Mouse (Mus musculus) liver, adult 2 months (tissue): ENCODE results near the gene Agt.

Experiments
- CTCF ChIP-seq: fragments of 200-500 bp; IDR thresholded peaks from 2 replicates; pipeline ENCODE4 v1.5.1; 2011; ENCODE audit warnings: low read depth, low read length, control low read depth
- POLR2A ChIP-seq: fragments of 200-500 bp; IDR thresholded peaks from 2 replicates; pipeline ENCODE4 v1.6.1; 2011; ENCODE audit warnings: low read length, control low read depth; ENCODE audit not compliant: insufficient read depth; ENCODE audit errors: extremely low read depth

DNA sequence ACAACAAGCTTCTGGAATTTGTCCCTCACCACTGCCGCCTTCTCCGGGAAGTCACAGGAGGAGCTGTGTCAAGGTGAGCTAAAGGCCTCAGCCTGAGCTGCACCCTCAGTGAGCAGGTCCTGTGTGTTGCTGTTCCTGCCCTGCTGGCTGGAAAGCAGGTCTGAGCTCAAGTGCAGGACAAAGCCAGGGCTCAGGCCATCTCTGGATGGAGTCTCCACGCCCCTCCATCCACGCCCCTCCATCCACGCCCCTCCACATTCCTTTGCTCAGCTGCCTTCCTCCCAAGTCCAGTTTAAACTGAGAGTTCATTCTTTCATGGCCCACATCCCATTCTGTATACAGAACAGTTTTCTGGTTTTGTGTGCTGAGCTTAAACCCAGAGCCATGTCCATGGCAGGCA lies 34.1 kb downstream of the Agt start:
- TF ChIP-seq POLR2A, result no peak
- TF ChIP-seq CTCF, result no peak
